ENCODE assay signal across 20 mouse cellular contexts in genomic region chr15:7578439-7578838, GRCm38 (mm10).
"Had no signal": no experiment of that assay in that cellular context is flagged by ENCODE, and none has a peak within 500 bp of the region (broad histone marks: within the 10 kb centered on the region; RNA-seq: fewer than 3 reads in every experiment).

No protein-coding gene starts in this region.

- H3K27me3 ChIP-seq: limb, embryonic 13.5 days; liver, embryonic 12.5 days; liver, embryonic 15.5 days; midbrain, embryonic 13.5 days; neural tube, embryonic 13.5 days; stomach, embryonic 15.5 days had no signal

- H3K4me1 ChIP-seq: liver, embryonic 12.5 days; liver, embryonic 15.5 days; midbrain, embryonic 13.5 days; neural tube, embryonic 13.5 days; stomach, embryonic 15.5 days had no signal

- ATAC-seq: intestine, postnatal 0 days; liver, embryonic 12.5 days; midbrain, embryonic 13.5 days; midbrain, embryonic 16.5 days had no signal

- DNase-seq: kidney, adult 2 months; kidney, postnatal 4 days; left cerebral cortex, postnatal 4 days; liver; lung, adult 2 months; lung, postnatal 14 days; lung, postnatal 4 days; retina, postnatal 1 day; right cerebral cortex, postnatal 25 days; spleen, adult 18-20 months; thymus, postnatal 25 days had no signal

- H3K4me3 ChIP-seq: limb, embryonic 13.5 days; liver, embryonic 12.5 days; liver, embryonic 15.5 days; midbrain, embryonic 13.5 days; myocyte; neural tube, embryonic 13.5 days; stomach, embryonic 15.5 days had no signal

- H3K9me3 ChIP-seq: limb, embryonic 13.5 days; liver, embryonic 12.5 days; liver, embryonic 15.5 days; midbrain, embryonic 13.5 days; neural tube, embryonic 13.5 days; stomach, embryonic 15.5 days had no signal

- H3K36me3 ChIP-seq: limb, embryonic 13.5 days; liver, embryonic 12.5 days; liver, embryonic 15.5 days; midbrain, embryonic 13.5 days; neural tube, embryonic 13.5 days; stomach, embryonic 15.5 days had no signal

- H3K27ac ChIP-seq: limb, embryonic 13.5 days; liver, embryonic 12.5 days; liver, embryonic 15.5 days; midbrain, embryonic 13.5 days; neural tube, embryonic 13.5 days; stomach, embryonic 15.5 days had no signal

- H3K9ac ChIP-seq: limb, embryonic 13.5 days; liver, embryonic 12.5 days; liver, embryonic 15.5 days; midbrain, embryonic 13.5 days; neural tube, embryonic 13.5 days; stomach, embryonic 15.5 days had no signal

- H3K4me2 ChIP-seq: limb, embryonic 13.5 days; liver, embryonic 12.5 days; liver, embryonic 15.5 days; midbrain, embryonic 13.5 days; neural tube, embryonic 13.5 days; stomach, embryonic 15.5 days had no signal
